Mouse (Mus musculus): ENCODE data around the gene Sag.

GRCm38 (mm10) chr1:87813155-87813554 lies 9.7 kb downstream of the Sag start:
- TF ChIP-seq CTCF (IDR thresholded peaks at IDR 0.05; ENCODE audit: control insufficient read depth, insufficient read depth, insufficient read length) (no peak), MYOG (IDR thresholded peaks at IDR 0.05; ENCODE audit: control insufficient read depth, extremely low read depth, insufficient read length) (no peak), MAX (IDR thresholded peaks at IDR 0.05) (no peak), USF1 (IDR thresholded peaks at IDR 0.05; ENCODE audit: low read depth) (no peak), CEBPB (IDR thresholded peaks at IDR 0.05; ENCODE audit: low read depth) (no peak), MYOD1 (IDR thresholded peaks at IDR 0.05; ENCODE audit: control insufficient read depth, insufficient read length, low read depth) (no peak)
